Mouse (Mus musculus) brain, embryonic 14.5 days (tissue): Measurements from ENCODE around the gene Tbxas1.

Source experiments
- CTCF ChIP-seq: fragments of 200-500 bp; IDR thresholded peaks from 2 replicates; pipeline ENCODE4 v1.5.1; 2012; ENCODE audit warnings: inconsistent platforms, mild to moderate bottlenecking, moderate library complexity, borderline replicate concordance; ENCODE audit not compliant: insufficient read depth, insufficient read length; ENCODE audit errors: extremely low read depth
- POLR2A ChIP-seq: fragments of 200-500 bp; IDR thresholded peaks from 2 replicates; pipeline ENCODE4 v1.6.1; 2012; ENCODE audit warnings: mild to moderate bottlenecking, inconsistent platforms, borderline replicate concordance; ENCODE audit not compliant: poor library complexity, insufficient read depth, insufficient read length, severe bottlenecking; ENCODE audit errors: extremely low read depth

DNA sequence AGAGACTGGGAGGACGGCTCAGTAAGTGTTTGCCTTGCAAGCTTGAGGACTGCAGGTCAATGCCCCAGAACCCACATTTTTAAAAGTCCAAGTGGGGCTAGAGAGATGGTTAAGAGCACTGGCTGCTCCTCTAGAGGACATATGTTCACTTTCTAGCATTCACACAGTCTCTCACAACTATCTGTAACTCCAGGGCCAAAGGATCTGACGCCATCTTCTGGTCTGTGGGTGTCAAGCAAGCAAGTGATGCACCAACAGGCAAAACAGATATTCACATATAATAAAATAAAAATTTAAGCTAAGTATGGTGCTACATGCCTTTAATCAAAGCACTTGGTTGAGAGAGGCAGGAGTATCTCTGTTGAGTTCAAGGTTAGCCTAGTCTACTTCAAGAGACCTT, 231.6 kb downstream of the Tbxas1 start:
- TF ChIP-seq CTCF = no peak; the same call in 1 of the 2 replicates
- no peak for TF ChIP-seq POLR2A
